Mouse (Mus musculus): ENCODE measurements around the gene Lcn6. TPM values are rescaled to one million over a fixed set of nuclear protein-coding genes. Genes with fewer than 3 reads are reported as not detected.

The Lcn6 gene
- polyA plus RNA-seq, 1 experiment from 2014 or later: not detected

DNA sequence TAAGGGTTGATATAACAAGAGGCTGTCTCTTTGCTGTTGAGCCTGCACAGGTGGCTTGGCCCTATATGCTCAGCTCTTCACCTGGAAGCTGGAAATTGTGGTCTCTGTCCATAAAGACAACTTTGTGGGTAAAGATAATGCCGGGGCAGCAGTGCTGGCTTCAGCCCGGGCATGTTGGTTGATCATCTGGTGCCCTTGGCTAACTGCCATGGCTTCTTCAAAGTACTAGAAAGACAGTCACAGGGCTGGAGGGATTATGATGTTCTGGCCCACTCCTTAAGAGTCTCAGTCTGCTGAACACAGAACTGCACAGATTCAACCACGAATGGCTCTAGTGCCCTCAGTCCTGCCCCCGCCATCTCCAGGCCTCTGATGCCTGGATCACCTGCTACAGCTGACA lies 19.3 kb upstream of the Lcn6 start:
- H3K36me3 ChIP-seq (ENCODE audit: control insufficient read depth, insufficient read depth, low read length): no peaks in the 10 kb centered on the region
- no peak overlapping the region for H3K9ac ChIP-seq (replicated peaks; ENCODE audit: low read depth, low read length)
- H3K27me3 ChIP-seq (ENCODE audit: control insufficient read depth, insufficient read depth, low read length): no peaks in the 10 kb centered on the region
- no peak overlapping the region for H3K27ac ChIP-seq (ENCODE audit: low read length)
- H3K9me3 ChIP-seq (ENCODE audit: control insufficient read depth, low read depth, low read length): no peaks in the 10 kb centered on the region
- WGBS: 88% methylated on average over 4 of the region's 4 CpGs
- H3K4me1 ChIP-seq (ENCODE audit: control insufficient read depth, insufficient read depth, low read length): no peaks in the 10 kb centered on the region
- H3K4me3 ChIP-seq (ENCODE audit: low read depth, low read length): no peak overlapping the region
- no peak overlapping the region for H3K4me2 ChIP-seq (replicated peaks; ENCODE audit: low read depth, low read length)
- no peak for ATAC-seq (ENCODE audit: insufficient number of reproducible peaks, insufficient read depth, low FRiP score, low read depth)

DNA sequence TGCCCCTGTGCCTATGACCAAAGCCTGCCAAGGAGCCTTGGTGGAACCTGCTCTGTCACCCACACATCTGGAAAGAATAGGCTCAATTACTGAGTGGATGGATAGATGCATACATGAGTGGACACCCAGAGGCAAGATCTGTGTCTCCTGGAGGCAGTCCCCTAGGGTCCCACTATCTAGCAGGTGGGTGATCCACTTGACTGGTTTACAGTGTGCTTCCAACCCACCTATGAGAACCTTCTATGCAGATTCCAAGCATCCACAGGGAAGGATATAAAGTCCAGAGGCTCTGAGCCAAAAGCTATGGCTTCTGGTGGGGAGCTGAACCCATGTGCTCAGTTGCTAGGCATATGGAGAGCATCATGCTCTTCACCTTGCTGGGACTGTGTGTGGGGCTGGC lies 18.9 kb upstream of the Lcn6 start, which contains the start of gene Lcn5:
TSS of gene Lcn5 (plus strand) at position 301 of the 400 bp plus-strand sequence.
- H3K4me2 ChIP-seq (replicated peaks; ENCODE audit: low read depth, low read length): no peak within 1 kb of the TSS
- H3K9ac ChIP-seq (replicated peaks; ENCODE audit: low read depth, low read length): no peak within 1 kb of the TSS
- H3K36me3 ChIP-seq (ENCODE audit: control insufficient read depth, insufficient read depth, low read length): no peaks in the 10 kb centered on the region
- no peak within 1 kb of the TSS for H3K4me3 ChIP-seq (ENCODE audit: low read depth, low read length)
- H3K27me3 ChIP-seq (ENCODE audit: control insufficient read depth, insufficient read depth, low read length): no peaks in the 10 kb centered on the region
- no peak within 1 kb of the TSS for H3K27ac ChIP-seq (ENCODE audit: low read length)
- H3K9me3 ChIP-seq (ENCODE audit: control insufficient read depth, low read depth, low read length): no peaks in the 10 kb centered on the region
- ATAC-seq (ENCODE audit: insufficient number of reproducible peaks, insufficient read depth, low FRiP score, low read depth): no peak
- H3K4me1 ChIP-seq (ENCODE audit: control insufficient read depth, insufficient read depth, low read length): no peaks in the 10 kb centered on the region

DNA sequence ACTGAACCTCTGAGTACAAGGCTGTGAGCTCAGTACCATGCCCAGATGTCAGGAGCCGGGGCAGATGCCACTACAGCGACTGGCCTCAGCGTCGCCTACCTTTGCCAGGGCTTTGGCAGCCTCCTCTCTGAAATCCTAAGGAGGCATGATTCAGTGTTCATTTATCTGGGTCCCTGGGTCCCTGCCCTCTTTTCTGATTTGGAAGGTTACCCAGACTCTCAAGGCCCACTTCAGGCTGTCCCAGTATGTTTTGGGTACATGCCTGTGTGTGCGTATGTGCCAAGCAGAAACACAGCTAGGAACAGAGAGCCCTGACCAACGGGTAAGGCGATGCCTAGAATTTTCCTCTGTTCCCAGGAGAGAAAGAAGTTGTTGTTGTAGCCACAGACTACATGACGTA lies 16.3 kb upstream of the Lcn6 start:
- 82% methylated on average over 8 of the region's 8 CpGs for WGBS
- no peak for ATAC-seq (ENCODE audit: insufficient number of reproducible peaks, insufficient read depth, low FRiP score, low read depth)

DNA sequence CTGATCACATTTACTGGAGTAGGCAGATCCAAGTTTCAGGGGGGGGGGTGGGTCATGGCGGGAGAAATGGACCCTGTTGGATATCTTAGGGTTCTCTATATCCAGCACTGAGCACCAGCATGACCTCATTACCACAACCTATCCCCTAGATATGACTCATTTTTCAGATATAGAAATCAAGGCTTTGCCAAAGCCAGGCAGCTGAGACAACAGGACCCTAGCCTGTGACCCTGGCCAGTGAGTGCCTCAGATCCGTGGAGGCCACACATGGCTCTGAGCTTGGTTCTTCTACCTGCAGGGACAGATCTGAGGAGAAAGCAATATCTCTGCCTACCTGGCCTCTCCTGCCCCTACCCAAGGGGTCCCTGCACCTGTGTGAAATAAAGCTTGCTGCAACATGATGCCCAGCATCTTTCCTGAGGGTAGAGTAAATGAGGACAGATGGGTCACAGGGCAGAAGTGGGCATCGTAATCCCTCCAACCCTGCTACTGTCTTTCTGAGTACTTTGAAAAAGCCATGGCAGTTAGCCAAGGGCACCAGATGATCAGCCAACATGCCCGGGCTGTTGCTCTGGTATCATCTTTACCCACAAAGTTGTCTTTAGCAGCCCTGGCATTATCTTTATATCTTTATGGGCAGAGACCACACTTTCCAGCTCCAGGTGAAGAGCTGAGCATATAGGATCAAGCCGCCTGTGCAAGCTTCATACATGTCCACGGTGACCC lies 15.2 kb upstream of the Lcn6 start:
- 80% methylated on average over 6 of the region's 6 CpGs for WGBS
- ATAC-seq (ENCODE audit: insufficient number of reproducible peaks, insufficient read depth, low FRiP score, low read depth): no peak

More for the DNA sequence above, 16.3 kb upstream of the Lcn6 start:
- no peaks in the 10 kb centered on the region for H3K9me3 ChIP-seq (ENCODE audit: control insufficient read depth, low read depth, low read length)
- no peaks in the 10 kb centered on the region for H3K36me3 ChIP-seq (ENCODE audit: control insufficient read depth, insufficient read depth, low read length)
- H3K4me2 ChIP-seq (replicated peaks; ENCODE audit: low read depth, low read length): no peak overlapping the region
- no peak overlapping the region for H3K27ac ChIP-seq (ENCODE audit: low read length)
- H3K27me3 ChIP-seq (ENCODE audit: control insufficient read depth, insufficient read depth, low read length): no peaks in the 10 kb centered on the region
- H3K4me3 ChIP-seq (ENCODE audit: low read depth, low read length): no peak overlapping the region
- no peak overlapping the region for H3K9ac ChIP-seq (replicated peaks; ENCODE audit: low read depth, low read length)
- H3K4me1 ChIP-seq (ENCODE audit: control insufficient read depth, insufficient read depth, low read length): no peaks in the 10 kb centered on the region

DNA sequence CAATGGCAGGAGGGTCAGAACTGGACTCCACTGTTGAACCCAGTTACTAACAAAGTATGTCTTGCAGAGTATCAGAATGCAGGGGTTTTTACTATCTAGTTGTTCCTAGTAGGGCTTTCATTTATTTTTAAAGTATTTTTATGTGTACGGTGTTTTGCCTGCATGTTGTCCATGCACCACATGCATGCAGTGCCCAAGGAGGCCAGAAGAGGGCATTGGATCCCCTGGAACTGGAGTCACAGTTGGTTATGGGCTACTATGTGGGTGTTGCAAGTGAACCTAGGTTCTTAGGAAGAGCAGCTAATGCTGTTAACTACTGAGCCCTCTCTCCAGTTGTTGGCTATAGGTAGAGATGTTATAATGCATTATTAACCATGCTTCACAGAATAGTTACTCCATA lies 13.1 kb upstream of the Lcn6 start:
- Histone ChIP-seq H3K36me3 (ENCODE audit: control insufficient read depth, insufficient read depth, low read length) (no peaks in the 10 kb centered on the region), H3K9ac (replicated peaks; ENCODE audit: low read depth, low read length) (no peak overlapping the region), H3K4me1 (ENCODE audit: control insufficient read depth, insufficient read depth, low read length) (no peaks in the 10 kb centered on the region), H3K4me3 (ENCODE audit: low read depth, low read length) (no peak overlapping the region), H3K4me2 (replicated peaks; ENCODE audit: low read depth, low read length) (no peak overlapping the region), H3K27me3 (ENCODE audit: control insufficient read depth, insufficient read depth, low read length) (no peaks in the 10 kb centered on the region), H3K9me3 (ENCODE audit: control insufficient read depth, low read depth, low read length) (no peaks in the 10 kb centered on the region), H3K27ac (ENCODE audit: low read length) (no peak overlapping the region)
- 57% methylated on average over 1 of the region's 1 CpGs for WGBS
- ATAC-seq (ENCODE audit: insufficient number of reproducible peaks, insufficient read depth, low FRiP score, low read depth): no peak

More for the DNA sequence above, 15.2 kb upstream of the Lcn6 start:
- Histone ChIP-seq H3K36me3 (ENCODE audit: control insufficient read depth, insufficient read depth, low read length) (no peaks in the 10 kb centered on the region), H3K27ac (ENCODE audit: low read length) (no peak overlapping the region), H3K9me3 (ENCODE audit: control insufficient read depth, low read depth, low read length) (no peaks in the 10 kb centered on the region), H3K4me2 (replicated peaks; ENCODE audit: low read depth, low read length) (no peak overlapping the region), H3K4me1 (ENCODE audit: control insufficient read depth, insufficient read depth, low read length) (no peaks in the 10 kb centered on the region), H3K4me3 (ENCODE audit: low read depth, low read length) (no peak overlapping the region), H3K27me3 (ENCODE audit: control insufficient read depth, insufficient read depth, low read length) (no peaks in the 10 kb centered on the region), H3K9ac (replicated peaks; ENCODE audit: low read depth, low read length) (no peak overlapping the region)

DNA sequence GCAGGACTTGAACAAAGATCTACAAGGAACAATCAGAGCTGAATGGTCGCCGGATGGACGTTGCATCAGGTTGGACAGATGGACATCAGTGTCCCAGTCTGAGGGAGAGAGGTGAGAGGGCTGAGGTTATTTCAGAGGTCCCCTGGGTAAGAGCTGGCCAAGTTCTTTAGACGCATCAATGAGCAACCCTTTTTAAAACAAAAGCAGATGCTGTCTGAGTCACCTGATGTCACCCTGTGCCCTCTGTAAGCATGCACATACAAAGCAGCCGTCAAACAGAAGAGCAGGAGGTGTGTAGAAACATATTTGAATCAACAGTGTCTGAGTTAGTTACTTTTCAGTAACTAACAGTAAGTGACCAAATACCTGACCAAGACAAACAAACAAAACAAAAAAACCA lies 12.5 kb upstream of the Lcn6 start:
- 84% methylated on average over 5 of the region's 5 CpGs for WGBS
- no peaks in the 10 kb centered on the region for H3K4me1 ChIP-seq (ENCODE audit: control insufficient read depth, insufficient read depth, low read length)
- no peak overlapping the region for H3K4me2 ChIP-seq (replicated peaks; ENCODE audit: low read depth, low read length)
- H3K27ac ChIP-seq (ENCODE audit: low read length): no peak overlapping the region
- ATAC-seq (ENCODE audit: insufficient number of reproducible peaks, insufficient read depth, low FRiP score, low read depth): no peak
- no peaks in the 10 kb centered on the region for H3K36me3 ChIP-seq (ENCODE audit: control insufficient read depth, insufficient read depth, low read length)
- H3K4me3 ChIP-seq (ENCODE audit: low read depth, low read length): no peak overlapping the region
- no peaks in the 10 kb centered on the region for H3K27me3 ChIP-seq (ENCODE audit: control insufficient read depth, insufficient read depth, low read length)
- no peaks in the 10 kb centered on the region for H3K9me3 ChIP-seq (ENCODE audit: control insufficient read depth, low read depth, low read length)
- no peak overlapping the region for H3K9ac ChIP-seq (replicated peaks; ENCODE audit: low read depth, low read length)

DNA sequence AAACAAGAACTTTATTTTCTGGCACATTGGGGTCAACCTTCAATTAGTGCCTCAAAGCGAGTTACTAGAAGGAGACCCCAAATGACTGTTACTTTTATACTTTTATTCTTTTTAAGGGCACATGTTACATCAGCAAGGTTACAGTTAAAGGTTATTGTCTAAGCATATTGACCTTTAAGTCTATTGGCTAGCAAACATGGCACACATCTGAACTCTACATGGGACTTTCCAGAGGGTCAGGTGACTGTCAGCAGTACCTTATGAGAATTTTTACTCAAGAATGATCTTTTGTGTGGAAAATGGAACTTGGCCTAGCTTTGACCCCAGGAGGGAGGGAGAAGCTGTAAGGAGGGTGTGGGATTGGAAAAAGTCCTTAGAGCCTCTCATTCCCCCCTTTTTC lies 10.1 kb upstream of the Lcn6 start:
- Histone ChIP-seq H3K36me3 (ENCODE audit: control insufficient read depth, insufficient read depth, low read length) (no peaks in the 10 kb centered on the region), H3K9ac (replicated peaks; ENCODE audit: low read depth, low read length) (no peak overlapping the region), H3K4me1 (ENCODE audit: control insufficient read depth, insufficient read depth, low read length) (no peaks in the 10 kb centered on the region), H3K4me2 (replicated peaks; ENCODE audit: low read depth, low read length) (no peak overlapping the region), H3K27ac (ENCODE audit: low read length) (no peak overlapping the region), H3K27me3 (ENCODE audit: control insufficient read depth, insufficient read depth, low read length) (no peaks in the 10 kb centered on the region), H3K9me3 (ENCODE audit: control insufficient read depth, low read depth, low read length) (no peaks in the 10 kb centered on the region), H3K4me3 (ENCODE audit: low read depth, low read length) (no peak overlapping the region)
- WGBS: 70% methylated on average over 1 of the region's 1 CpGs
- no peak for ATAC-seq (ENCODE audit: insufficient number of reproducible peaks, insufficient read depth, low FRiP score, low read depth)

DNA sequence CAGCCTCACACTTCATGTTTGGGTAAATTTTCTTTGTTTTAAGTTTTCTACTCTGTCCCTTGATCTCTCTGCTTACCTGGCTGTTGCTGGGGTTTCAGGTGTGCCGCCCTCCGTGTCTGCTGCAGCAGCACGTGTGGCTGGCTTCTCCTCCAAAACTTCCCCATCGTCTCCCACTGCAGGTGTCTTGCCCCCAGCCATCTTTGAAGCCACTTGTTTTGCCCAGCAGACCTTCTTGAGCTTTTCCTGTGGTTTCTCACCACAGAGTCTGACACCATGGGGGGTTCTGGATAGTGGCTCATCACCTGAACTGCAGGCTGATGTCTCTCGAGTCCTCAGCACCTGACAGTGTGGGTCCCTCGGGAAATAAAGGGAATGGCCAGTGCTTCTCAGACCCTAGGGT lies 3.0 kb downstream of the Lcn6 start:
- H3K36me3 ChIP-seq (ENCODE audit: control insufficient read depth, insufficient read depth, low read length): no peaks in the 10 kb centered on the region
- H3K4me2 ChIP-seq (replicated peaks; ENCODE audit: low read depth, low read length): no peak overlapping the region
- no peak overlapping the region for H3K4me3 ChIP-seq (ENCODE audit: low read depth, low read length)
- H3K9me3 ChIP-seq (ENCODE audit: control insufficient read depth, low read depth, low read length): no peaks in the 10 kb centered on the region
- no peaks in the 10 kb centered on the region for H3K27me3 ChIP-seq (ENCODE audit: control insufficient read depth, insufficient read depth, low read length)
- ATAC-seq (ENCODE audit: insufficient number of reproducible peaks, insufficient read depth, low FRiP score, low read depth): no peak
- no peak overlapping the region for H3K9ac ChIP-seq (replicated peaks; ENCODE audit: low read depth, low read length)
- no peaks in the 10 kb centered on the region for H3K4me1 ChIP-seq (ENCODE audit: control insufficient read depth, insufficient read depth, low read length)
- 77% methylated on average over 6 of the region's 6 CpGs for WGBS
- H3K27ac ChIP-seq (ENCODE audit: low read length): no peak overlapping the region

DNA sequence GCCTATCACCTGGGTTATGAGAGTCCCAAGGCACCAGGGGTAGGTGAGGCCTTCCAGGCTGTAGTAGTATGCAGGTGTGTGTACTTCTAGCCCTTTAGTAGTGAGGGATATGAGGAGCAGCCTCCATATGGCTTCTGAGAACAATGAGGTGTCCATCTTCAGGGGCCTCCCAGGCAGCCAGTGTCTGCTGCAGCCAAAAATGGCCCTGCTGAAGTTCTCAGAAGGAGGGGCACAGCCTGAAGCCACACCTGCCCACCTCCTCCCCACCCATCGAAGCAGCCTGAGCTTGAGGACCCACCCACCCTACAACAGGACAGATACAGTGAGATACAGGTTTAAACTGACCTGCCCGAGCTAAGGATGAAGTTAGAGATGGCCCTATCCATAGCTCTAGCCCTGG lies 5.8 kb downstream of the Lcn6 start, which contains the start of gene Lcn10:
TSS of gene Lcn10 (plus strand) at position 301 of the 400 bp plus-strand sequence.
- H3K27ac ChIP-seq (ENCODE audit: low read length): no peak within 1 kb of the TSS
- no peak within 1 kb of the TSS for H3K9ac ChIP-seq (replicated peaks; ENCODE audit: low read depth, low read length)
- no peak for ATAC-seq (ENCODE audit: insufficient number of reproducible peaks, insufficient read depth, low FRiP score, low read depth)
- no peak within 1 kb of the TSS for H3K4me3 ChIP-seq (ENCODE audit: low read depth, low read length)
- no peak within 1 kb of the TSS for H3K4me2 ChIP-seq (replicated peaks; ENCODE audit: low read depth, low read length)
- no peaks in the 10 kb centered on the region for H3K9me3 ChIP-seq (ENCODE audit: control insufficient read depth, low read depth, low read length)
- no peaks in the 10 kb centered on the region for H3K4me1 ChIP-seq (ENCODE audit: control insufficient read depth, insufficient read depth, low read length)
- 73% methylated on average over 2 of the region's 2 CpGs for WGBS
- no peaks in the 10 kb centered on the region for H3K36me3 ChIP-seq (ENCODE audit: control insufficient read depth, insufficient read depth, low read length)
- no peaks in the 10 kb centered on the region for H3K27me3 ChIP-seq (ENCODE audit: control insufficient read depth, insufficient read depth, low read length)
